ENCODE assay signal across 24 mouse cellular contexts in genomic region chr13:70162115-70162514, GRCm38 (mm10).
"Had no signal": no experiment of that assay in that cellular context is flagged by ENCODE, and none has a peak within 500 bp of the region (broad histone marks: within the 10 kb centered on the region; RNA-seq: fewer than 3 reads in every experiment).

No protein-coding gene starts in this region.

- H3K4me3 ChIP-seq: heart, adult 2 months; heart, embryonic 13.5 days; heart, embryonic 15.5 days; hindbrain, embryonic 12.5 days; kidney, embryonic 15.5 days; limb, embryonic 13.5 days; limb, embryonic 15.5 days had no signal

- H3K9ac ChIP-seq: forebrain, postnatal 0 days; heart, embryonic 13.5 days; heart, embryonic 15.5 days; hindbrain, embryonic 12.5 days; kidney, embryonic 15.5 days; limb, embryonic 13.5 days; limb, embryonic 15.5 days had no signal

- H3K9me3 ChIP-seq: heart, embryonic 13.5 days; heart, embryonic 15.5 days; hindbrain, embryonic 12.5 days; kidney, embryonic 15.5 days; limb, embryonic 13.5 days; limb, embryonic 15.5 days had no signal

- H3K4me1 ChIP-seq: heart, embryonic 15.5 days; kidney, embryonic 15.5 days had no signal

- H3K27me3 ChIP-seq: heart, embryonic 13.5 days; heart, embryonic 15.5 days; hindbrain, embryonic 12.5 days; kidney, embryonic 15.5 days; limb, embryonic 13.5 days; limb, embryonic 15.5 days had no signal

- H3K27ac ChIP-seq: heart, adult 2 months; heart, embryonic 13.5 days; heart, embryonic 15.5 days; hindbrain, embryonic 12.5 days; kidney, embryonic 15.5 days; kidney, postnatal 0 days; limb, embryonic 13.5 days; limb, embryonic 15.5 days had no signal

- DNase-seq: forebrain, postnatal 0 days; gastrocnemius, postnatal 14 days; gastrocnemius, postnatal 36 days; heart, adult 2 months; heart, postnatal 14 days; heart, postnatal 36 days; kidney, adult 11 months; kidney, adult 2 months; kidney, adult 9 months; kidney, postnatal 14 days; kidney, postnatal 36 days; layer of hippocampus, adult 9-11 months; layer of hippocampus, postnatal 36 days; left cerebral cortex, postnatal 4 days had no signal

- ATAC-seq: forebrain, postnatal 0 days; hindbrain, embryonic 16.5 days; intestine, embryonic 16.5 days had no signal

- H3K4me2 ChIP-seq: heart, embryonic 11.5 days; heart, embryonic 13.5 days; heart, embryonic 15.5 days; hindbrain, embryonic 12.5 days; kidney, embryonic 15.5 days; limb, embryonic 13.5 days; limb, embryonic 15.5 days had no signal

- H3K36me3 ChIP-seq: heart, embryonic 13.5 days; heart, embryonic 15.5 days; hindbrain, embryonic 12.5 days; kidney, embryonic 15.5 days; limb, embryonic 13.5 days; limb, embryonic 15.5 days had no signal
